Mouse (Mus musculus): ENCODE measurements around the gene Vegfd.

Vegfd gene

GRCm38 (mm10) chrX:164419471-164419939, 46.3 kb downstream of the Vegfd start, which contains the start of gene Piga:
TSS of gene Piga (plus strand) at chrX:164419787.
- peak; percentile 84 for DNase-seq (ENCODE audit: low read depth, low spot score)

GRCm38 (mm10) chrX:164419955-164420354, 46.8 kb downstream of the Vegfd start:
- no peak for DNase-seq (ENCODE audit: low read depth, low spot score)

- no peak for DNase-seq (ENCODE audit: low read depth, low spot score)
Measured at GRCm38 (mm10) chrX:164420518-164420917, 47.3 kb downstream of the Vegfd start.

GRCm38 (mm10) chrX:164424821-164425220, 51.6 kb downstream of the Vegfd start:
- no peak for DNase-seq (ENCODE audit: low read depth, low spot score)

- DNase-seq (ENCODE audit: low read depth, low spot score) = no peak
Measured at GRCm38 (mm10) chrX:164427295-164427694, 54.1 kb downstream of the Vegfd start.

GRCm38 (mm10) chrX:164428224-164428623, 55.0 kb downstream of the Vegfd start:
- no peak for DNase-seq (ENCODE audit: low read depth, low spot score)

GRCm38 (mm10) chrX:164430621-164431020, 57.4 kb downstream of the Vegfd start:
- no peak for DNase-seq (ENCODE audit: low read depth, low spot score)

- DNase-seq (ENCODE audit: low read depth, low spot score) = no peak
Measured at GRCm38 (mm10) chrX:164431133-164431532, 58.0 kb downstream of the Vegfd start.

GRCm38 (mm10) chrX:164431541-164431940, 58.4 kb downstream of the Vegfd start:
- no peak for DNase-seq (ENCODE audit: low read depth, low spot score)

GRCm38 (mm10) chrX:164432682-164433081, 59.5 kb downstream of the Vegfd start:
- no peak for DNase-seq (ENCODE audit: low read depth, low spot score)

- no peak for DNase-seq (ENCODE audit: low read depth, low spot score)
Measured at GRCm38 (mm10) chrX:164436709-164437108, 63.5 kb downstream of the Vegfd start, which contains the start of gene Asb11. TSS of gene Asb11 (plus strand) at chrX:164436994.

GRCm38 (mm10) chrX:164439462-164439861, 66.3 kb downstream of the Vegfd start:
- no peak for DNase-seq (ENCODE audit: low read depth, low spot score)

- no peak for DNase-seq (ENCODE audit: low read depth, low spot score)
Measured at GRCm38 (mm10) chrX:164440140-164440539, 67.0 kb downstream of the Vegfd start.

- DNase-seq (ENCODE audit: low read depth, low spot score) = no peak
Measured at GRCm38 (mm10) chrX:164440703-164441102, 67.5 kb downstream of the Vegfd start.

GRCm38 (mm10) chrX:164441306-164441705, 68.1 kb downstream of the Vegfd start:
- DNase-seq (ENCODE audit: low read depth, low spot score) = peak; percentile 11

- no peak for DNase-seq (ENCODE audit: low read depth, low spot score)
Measured at GRCm38 (mm10) chrX:164445601-164446000, 72.4 kb downstream of the Vegfd start.

GRCm38 (mm10) chrX:164446106-164446551, 73.0 kb downstream of the Vegfd start:
- DNase-seq (ENCODE audit: low read depth, low spot score) = no peak

GRCm38 (mm10) chrX:164446835-164447681, 73.9 kb downstream of the Vegfd start:
- no peak for DNase-seq (ENCODE audit: low read depth, low spot score)

- DNase-seq (ENCODE audit: low read depth, low spot score) = no peak
Measured at GRCm38 (mm10) chrX:164447682-164448071, 74.5 kb downstream of the Vegfd start.

- peak; percentile 28 for DNase-seq (ENCODE audit: low read depth, low spot score)
Measured at GRCm38 (mm10) chrX:164449201-164449600, 76.0 kb downstream of the Vegfd start.
